Mouse (Mus musculus): ENCODE measurements around the gene Atp1b1.

DNA sequence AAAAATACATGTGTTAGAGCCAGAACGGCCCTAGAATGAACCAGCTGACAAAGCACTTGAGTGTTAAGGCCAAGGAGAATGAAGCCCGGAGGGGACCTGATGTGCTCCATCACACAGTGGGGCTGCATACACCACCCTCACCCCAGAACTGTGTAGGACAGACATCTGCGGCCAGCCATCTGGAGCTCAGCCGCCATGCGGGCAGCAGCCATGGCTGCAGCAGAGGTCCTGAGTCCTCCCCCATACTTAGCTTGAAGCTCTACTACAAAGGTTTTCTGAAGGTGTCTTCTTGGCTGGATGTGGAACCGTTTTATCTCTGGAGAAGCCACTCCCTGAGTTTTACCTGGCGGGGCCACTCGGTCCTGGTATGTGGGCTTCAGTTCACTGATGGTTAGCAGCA lies 5.0 kb downstream of the Atp1b1 start:
- TF ChIP-seq CTCF (IDR thresholded peaks at IDR 0.05; ENCODE audit: control insufficient read depth, insufficient read depth, low read length) (no peak), POLR2A (IDR thresholded peaks at IDR 0.05; ENCODE audit: borderline replicate concordance, control insufficient read depth, low read depth, low read length) (no peak)

Measured in bone marrow, adult 2 months (tissue).